Mouse (Mus musculus): ENCODE data around the gene Gbx1.
A peak's percentile ranks its signal among the peaks of the same experiment; 100 is the strongest.
"Not testable (repeated sequence)": the region's sequence is repeated elsewhere in the genome, so short reads cannot be mapped to it uniquely, and the experiment has no call there.

The Gbx1 gene

GRCm38 (mm10) chr5:24526889-24527230, at the start of gene Gbx1:
TSS of gene Gbx1 (minus strand) at chr5:24527202.
- no peak for DNase-seq (ENCODE audit: low spot score)

DNA sequence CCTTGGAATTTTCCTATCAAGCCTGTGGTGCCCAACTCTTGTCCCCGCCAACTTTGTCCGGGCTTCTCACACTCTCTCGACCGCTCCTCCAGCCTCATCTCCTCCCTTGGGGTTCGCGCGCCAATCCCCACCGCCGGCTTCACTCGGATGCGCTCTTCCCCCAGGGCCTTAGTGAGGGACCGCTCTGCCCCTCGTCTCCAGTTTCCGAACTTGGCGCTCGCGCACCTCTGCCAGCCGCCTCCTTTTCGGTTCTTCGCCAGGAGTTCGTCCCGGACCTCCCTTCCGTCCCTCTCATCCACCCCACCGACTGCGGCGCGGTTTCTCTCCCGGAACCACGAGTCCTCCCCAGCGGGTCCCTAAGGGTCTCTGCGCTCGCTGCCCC, 49.8 kb upstream of the Gbx1 start:
- no peak for DNase-seq (ENCODE audit: low spot score)

DNA sequence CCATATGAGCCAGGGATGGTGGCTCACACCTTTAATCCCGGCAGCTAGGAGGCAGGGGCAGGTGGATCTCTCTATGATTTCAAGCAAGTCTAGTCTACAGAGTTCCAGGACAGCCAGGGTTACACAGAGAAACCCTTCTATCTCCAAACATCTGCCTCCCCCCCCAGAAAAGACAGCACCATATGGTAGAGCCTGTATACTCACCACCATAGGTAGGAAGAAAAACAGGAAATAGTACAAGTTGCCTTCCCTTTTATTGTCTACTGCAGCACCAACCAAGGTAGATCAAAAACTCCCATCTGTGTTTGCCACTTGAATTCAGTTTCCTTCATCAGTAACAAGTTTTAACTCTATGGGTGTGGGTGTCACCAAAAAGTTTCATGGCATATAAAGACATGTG, 48.9 kb upstream of the Gbx1 start:
- no peak for DNase-seq (ENCODE audit: low spot score)

- DNase-seq (ENCODE audit: low spot score), result no peak
Measured at GRCm38 (mm10) chr5:24556709-24557108, 29.7 kb upstream of the Gbx1 start, which contains the start of gene 4931409K22Rik. TSS of gene 4931409K22Rik (minus strand) at chr5:24556809.

DNA sequence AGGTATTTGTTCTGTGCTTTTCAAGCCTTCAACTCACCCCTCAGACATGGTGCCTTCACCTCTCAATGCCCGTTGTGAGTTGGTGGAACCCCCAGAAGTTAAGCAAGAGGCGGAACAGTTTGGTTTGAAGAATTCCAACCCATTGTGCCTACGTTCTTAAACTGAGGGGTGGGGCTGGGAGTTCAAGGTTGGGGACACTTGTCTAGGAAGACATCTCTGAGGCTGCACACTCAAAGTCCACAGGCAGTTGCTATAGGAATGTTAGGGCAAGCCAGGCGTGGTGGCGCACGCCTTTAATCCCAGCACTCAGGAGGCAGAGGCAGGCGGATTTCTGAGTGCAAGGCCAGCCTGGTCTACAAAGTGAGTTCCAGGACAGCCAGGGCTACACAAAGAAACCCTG, 28.3 kb upstream of the Gbx1 start:
- not testable (repeated sequence) for DNase-seq (ENCODE audit: low spot score)

GRCm38 (mm10) chr5:24553621-24554244, 26.7 kb upstream of the Gbx1 start:
- DNase-seq (ENCODE audit: low spot score), result no peak

DNA sequence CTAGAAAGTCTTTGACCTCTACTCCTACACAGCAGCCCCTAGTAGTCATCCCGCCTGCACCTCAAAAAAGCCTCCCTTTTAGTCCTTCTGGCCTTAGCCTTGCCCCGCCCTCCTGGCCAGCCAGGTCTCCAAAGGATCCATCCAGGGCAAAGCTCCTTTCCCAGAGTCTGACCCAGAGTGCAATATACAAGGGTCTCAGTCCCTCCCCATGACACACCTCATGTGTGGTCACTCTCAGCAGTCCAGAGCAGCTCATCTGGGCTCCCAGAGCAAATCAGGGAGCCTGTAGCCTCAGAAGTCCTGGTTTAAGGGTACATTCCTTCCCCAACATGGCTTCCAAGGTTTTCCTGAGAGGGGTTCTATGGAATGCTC, 24.3 kb upstream of the Gbx1 start:
- DNase-seq (ENCODE audit: low spot score), result no peak

DNA sequence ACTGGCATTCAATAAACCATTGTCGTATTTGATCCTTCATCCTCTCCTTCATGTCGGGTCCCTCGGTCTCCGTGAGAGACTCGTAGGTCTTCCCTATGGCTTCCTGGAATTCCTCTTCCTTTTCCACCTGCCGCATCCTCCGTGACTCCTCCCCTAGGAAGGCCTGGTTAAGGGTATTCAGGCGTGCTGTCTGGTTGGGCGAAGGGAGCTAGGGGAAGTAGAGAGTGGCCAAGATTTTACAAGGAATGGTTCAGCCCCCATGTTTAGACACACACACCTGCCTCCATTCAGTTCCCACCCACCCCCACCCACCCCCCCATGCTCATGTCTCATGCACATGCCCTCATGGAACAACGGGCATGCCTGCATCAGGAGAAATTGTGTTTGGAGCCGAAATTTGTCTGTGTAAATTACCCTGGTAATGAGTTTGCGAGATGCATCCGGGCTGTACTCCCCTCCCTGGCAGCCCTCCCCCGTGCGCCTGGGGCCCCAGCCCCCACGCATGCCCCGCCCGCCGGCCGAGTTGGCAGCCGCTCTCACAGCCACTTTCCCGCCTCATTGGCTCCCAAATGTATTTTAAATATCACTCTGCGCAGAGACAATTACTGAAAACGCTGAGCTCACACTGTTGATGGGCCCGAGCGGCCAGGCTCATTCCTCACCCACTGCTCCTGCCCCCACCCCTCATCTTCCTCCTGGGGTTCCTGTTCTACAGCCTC, 23.8 kb upstream of the Gbx1 start:
- DNase-seq (ENCODE audit: low spot score), result no peak

GRCm38 (mm10) chr5:24542643-24543042, 15.6 kb upstream of the Gbx1 start:
- DNase-seq (ENCODE audit: low spot score), result no peak

DNA sequence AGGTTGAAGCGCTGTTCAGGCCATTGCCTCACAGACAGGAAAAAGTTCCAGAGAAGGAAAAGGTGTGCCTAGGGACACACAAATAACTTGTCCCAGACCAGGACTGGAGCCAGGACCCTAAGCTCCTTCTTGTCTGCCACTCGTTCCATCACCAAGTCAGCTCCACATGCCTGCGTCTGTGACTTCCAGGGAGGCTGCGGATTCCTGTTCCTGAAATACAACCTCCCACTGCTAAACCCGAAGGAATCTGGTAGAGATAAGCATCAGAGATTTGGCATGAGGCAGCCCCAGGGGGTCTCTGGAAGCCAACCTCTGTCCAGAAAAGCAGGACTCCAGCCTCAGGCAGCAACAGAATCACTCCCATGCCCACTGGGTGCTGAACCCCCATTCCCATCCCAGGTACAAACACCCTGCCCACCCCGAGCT, 14.2 kb upstream of the Gbx1 start:
- DNase-seq (ENCODE audit: low spot score), result no peak

- peak; percentile 26 for DNase-seq (ENCODE audit: low spot score)
Measured at GRCm38 (mm10) chr5:24540387-24541143, 13.6 kb upstream of the Gbx1 start, which contains the start of gene Asb10. TSS of gene Asb10 (minus strand) at chr5:24540978.

- no peak for DNase-seq (ENCODE audit: low spot score)
Measured at GRCm38 (mm10) chr5:24539571-24540296, 12.7 kb upstream of the Gbx1 start.

DNA sequence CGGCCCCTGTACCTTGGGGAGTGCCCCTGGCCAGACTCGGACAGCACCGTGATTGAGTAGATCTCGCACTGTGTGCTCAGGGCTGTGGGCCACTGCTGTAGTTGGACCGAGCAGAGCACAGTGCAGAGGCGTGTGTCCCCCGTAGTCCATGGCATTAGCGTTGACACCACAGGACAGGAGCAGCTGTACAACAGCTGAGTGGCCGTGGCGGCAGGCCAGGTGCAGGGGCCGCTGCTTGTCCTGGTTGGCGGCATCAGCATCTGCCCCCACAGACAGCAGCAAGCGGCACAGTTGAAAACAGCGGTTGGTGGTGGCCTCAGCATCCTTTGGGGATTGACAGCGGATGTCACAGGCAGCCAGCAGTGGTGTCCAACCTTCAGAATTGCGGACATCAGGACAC, 10.6 kb upstream of the Gbx1 start:
- no peak for DNase-seq (ENCODE audit: low spot score)

DNA sequence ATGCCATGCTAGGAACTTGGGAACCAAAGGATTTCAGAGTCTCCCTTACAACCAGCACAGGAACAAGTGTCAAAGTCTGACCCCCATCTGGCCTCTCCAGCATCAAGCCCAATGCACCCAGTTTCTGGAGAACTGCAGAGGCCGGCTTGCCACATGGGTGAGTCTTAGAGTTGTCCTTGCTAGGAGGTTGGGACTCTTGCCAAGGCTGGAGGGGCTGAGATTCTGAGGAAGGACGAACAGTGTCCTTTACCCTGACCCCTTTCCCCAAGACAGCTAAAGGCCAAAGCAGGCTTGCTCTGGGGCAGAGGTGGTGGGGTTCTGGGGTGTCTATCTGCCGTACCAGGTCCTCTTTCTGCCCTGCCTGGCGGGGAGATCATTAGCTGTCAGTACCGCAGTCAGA, 9.5 kb upstream of the Gbx1 start:
- DNase-seq (ENCODE audit: low spot score), result no peak

DNA sequence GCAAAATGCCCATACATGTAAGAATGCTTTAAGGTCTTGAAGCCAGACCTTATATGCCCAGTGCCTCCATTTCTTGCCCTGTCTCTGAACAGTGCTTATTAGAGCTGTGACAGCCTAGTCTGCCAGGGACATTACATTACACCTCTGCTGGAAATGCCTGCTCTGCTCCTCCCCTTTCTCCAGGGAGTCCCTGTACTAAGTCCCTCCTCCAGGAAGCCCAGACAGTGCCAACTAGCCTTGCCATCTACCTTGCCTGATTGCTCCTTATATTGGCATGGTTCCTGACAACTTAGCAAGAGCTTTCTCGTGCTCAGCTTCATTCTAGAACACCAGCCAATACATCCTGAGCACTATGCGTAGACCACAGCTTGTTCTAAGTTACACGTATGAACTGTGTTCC, 8.7 kb upstream of the Gbx1 start:
- DNase-seq (ENCODE audit: low spot score), result peak; percentile 16

- DNase-seq (ENCODE audit: low spot score), result no peak
Measured at GRCm38 (mm10) chr5:24534292-24534691, 7.3 kb upstream of the Gbx1 start.

- no peak for DNase-seq (ENCODE audit: low spot score)
Measured at GRCm38 (mm10) chr5:24533391-24533790, 6.4 kb upstream of the Gbx1 start.

GRCm38 (mm10) chr5:24530042-24530689, 3.2 kb upstream of the Gbx1 start:
- DNase-seq (ENCODE audit: low spot score), result peak; percentile 90

DNA sequence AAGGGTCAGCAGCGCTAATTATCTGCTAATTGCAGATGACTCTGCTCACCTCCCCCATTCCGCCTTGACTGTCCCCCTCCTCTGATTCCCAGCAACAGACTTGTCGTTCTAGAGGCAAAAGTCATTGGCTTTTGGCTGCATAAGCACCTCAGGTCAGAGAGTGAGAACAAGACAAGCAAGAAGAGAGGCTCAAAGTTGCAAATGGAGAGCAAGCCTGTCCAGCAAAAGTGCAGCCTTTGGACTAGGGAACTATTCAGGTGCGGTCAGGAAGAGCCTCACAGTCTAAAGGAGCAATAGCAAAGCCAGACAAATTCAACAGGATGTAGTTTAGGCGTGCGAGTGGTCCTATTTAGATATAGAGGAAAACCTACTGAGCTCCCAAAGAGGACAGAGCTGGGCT, 778 bp upstream of the Gbx1 start:
- DNase-seq (ENCODE audit: low spot score), result no peak

DNA sequence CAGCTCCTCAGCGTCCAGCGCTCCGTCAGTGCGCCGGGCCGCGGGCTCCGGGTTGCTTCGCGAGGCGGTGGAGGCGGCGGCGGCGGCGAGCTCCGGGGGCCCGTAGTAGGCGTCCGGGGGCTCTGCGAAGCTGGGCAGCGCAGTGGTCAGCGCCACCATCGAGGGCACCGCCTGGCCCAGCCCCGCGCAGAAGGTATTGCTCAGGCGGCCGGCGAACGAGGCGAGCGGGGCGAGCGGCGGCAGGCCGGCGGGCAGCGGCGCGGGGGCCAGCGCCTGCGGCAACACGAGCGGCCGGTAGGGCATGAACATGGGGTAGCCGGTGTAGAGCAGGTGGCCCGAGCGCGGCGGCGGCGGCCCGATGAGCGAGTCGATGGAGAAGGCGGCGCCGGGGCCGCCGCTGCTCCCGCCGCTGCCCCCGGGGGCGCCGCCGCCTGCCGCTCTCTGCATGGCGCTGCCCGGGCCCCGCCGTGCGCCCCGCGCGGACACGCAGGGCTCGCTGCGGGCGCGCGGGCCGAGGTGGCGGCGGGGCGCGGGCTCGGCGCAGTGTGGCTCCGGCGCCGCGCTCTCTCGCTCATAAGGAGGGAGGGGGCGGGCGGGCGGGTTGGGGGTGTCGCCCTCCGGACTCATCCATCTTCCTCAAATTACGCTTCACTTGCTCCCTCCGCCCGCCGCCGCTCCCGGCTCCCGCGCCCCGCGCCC, 663 bp downstream of the Gbx1 start:
- DNase-seq (ENCODE audit: low spot score), result no peak
